Mouse (Mus musculus) CH12.LX (cell line): ENCODE results near the gene Naa10. TPM values are rescaled to one million over a fixed set of nuclear protein-coding genes. Genes with fewer than 3 reads are reported as not detected.

Source experiments
- DNase-seq: peaks from one replicate; pipeline ENCODE4 v3.0.0-alpha.2; 2013; ENCODE audit errors: extremely low read depth
- H3K27ac ChIP-seq: 2 replicates; pipeline ENCODE4 v1.5.1; 2012; ENCODE audit warnings: low read depth, mild to moderate bottlenecking, control low read depth, moderate library complexity; ENCODE audit not compliant: insufficient read depth
- H3K27me3 ChIP-seq: replicated peaks from 2 replicates; pipeline ENCODE3; 2012; ENCODE audit warnings: inconsistent platforms
- H3K36me3 ChIP-seq, 2 experiments: replicated peaks in 1 of 2; 2 replicates each; pipeline versions ENCODE3 to v1.6.1; 2012; ENCODE audit warnings: inconsistent platforms in 1 of 2, low read length in 1 of 2, mild to moderate bottlenecking in 1 of 2, mixed read lengths in 1 of 2, moderate library complexity in 1 of 2; ENCODE audit not compliant: control insufficient read depth in 1 of 2, insufficient read depth in 1 of 2
- H3K4me1 ChIP-seq, 2 experiments: 2 replicates each; pipeline ENCODE4 v1.6.1; 2012; ENCODE audit warnings: inconsistent platforms in 1 of 2, moderate library complexity in 1 of 2; ENCODE audit not compliant: insufficient read depth in 2 of 2, control insufficient read depth in 1 of 2
- H3K4me2 ChIP-seq: 2 replicates; pipeline ENCODE4 v1.6.1; 2012; ENCODE audit warnings: low read depth, mild to moderate bottlenecking, control low read depth; ENCODE audit not compliant: poor library complexity, insufficient read depth, severe bottlenecking
- H3K4me3 ChIP-seq, 3 experiments: fragments of 150-350 bp in 1 of 3; sonication (generic) in 1 of 3; replicated peaks in 1 of 3; 2 replicates each; pipeline versions ENCODE3 to v1.5.1; 2011 to 2012; ENCODE audit warnings: low read depth in 2 of 3, low read length in 2 of 3, mild to moderate bottlenecking in 2 of 3, moderate library complexity in 2 of 3, control low read depth in 1 of 3, improper control_type of control experiment in 1 of 3, inconsistent platforms in 1 of 3, mixed read lengths in 1 of 3; ENCODE audit not compliant: poor library complexity in 1 of 3
- H3K79me2 ChIP-seq: replicated peaks from 2 replicates; pipeline ENCODE4 v1.6.1; 2012; ENCODE audit warnings: mild to moderate bottlenecking, moderate library complexity; ENCODE audit not compliant: control insufficient read depth, poor library complexity, insufficient read depth, severe bottlenecking; ENCODE audit errors: extremely low read depth
- H3K9ac ChIP-seq: 2 replicates; pipeline ENCODE4 v1.6.1; 2012; ENCODE audit warnings: low read depth, mild to moderate bottlenecking, control low read depth, moderate library complexity; ENCODE audit not compliant: insufficient read depth
- H3K9me3 ChIP-seq: replicated peaks from 2 replicates; pipeline ENCODE3; 2012; ENCODE audit warnings: low read length, inconsistent platforms, mixed read lengths
- BHLHE40 ChIP-seq: IDR thresholded peaks from 2 replicates; pipeline ENCODE4 v1.6.1; 2011; ENCODE audit warnings: mild to moderate bottlenecking, low read depth, low read length, improper control_type of control experiment
- CHD1 ChIP-seq: IDR thresholded peaks from 2 replicates; pipeline ENCODE4 v1.6.1; 2012; ENCODE audit warnings: low read depth, low read length, improper control_type of control experiment, inconsistent platforms
- ETS1 ChIP-seq: conservative IDR thresholded peaks from 2 replicates; pipeline ENCODE4 v1.6.1; 2012; ENCODE audit warnings: low read depth, mild to moderate bottlenecking, inconsistent platforms, low read length, improper control_type of control experiment, moderate library complexity
- HCFC1 ChIP-seq: IDR thresholded peaks from 2 replicates; pipeline ENCODE4 v1.6.1; 2012; ENCODE audit warnings: low read depth, mild to moderate bottlenecking, inconsistent platforms, low read length, improper control_type of control experiment
- JUN ChIP-seq: IDR thresholded peaks from 2 replicates; pipeline ENCODE4 v1.6.1; 2011; ENCODE audit warnings: low read depth, mild to moderate bottlenecking, low read length, improper control_type of control experiment, moderate library complexity; ENCODE audit not compliant: insufficient read depth
- JUND ChIP-seq: conservative IDR thresholded peaks from 2 replicates; pipeline ENCODE4 v1.6.1; 2011; ENCODE audit warnings: low read depth, low read length, improper control_type of control experiment
- MAFK ChIP-seq: IDR thresholded peaks from 2 replicates; pipeline ENCODE4 v1.6.1; 2011; ENCODE audit warnings: low read length, improper control_type of control experiment; ENCODE audit not compliant: insufficient replicate concordance
- MAZ ChIP-seq: IDR thresholded peaks from 2 replicates; pipeline ENCODE4 v1.6.1; 2012; ENCODE audit warnings: low read depth, mild to moderate bottlenecking, inconsistent platforms, low read length, improper control_type of control experiment, moderate library complexity
- MEF2A ChIP-seq: IDR thresholded peaks from 2 replicates; pipeline ENCODE4 v1.6.1; 2014; ENCODE audit warnings: low read depth, mild to moderate bottlenecking, inconsistent platforms, low read length, improper control_type of control experiment, borderline replicate concordance
- NRF1 ChIP-seq: IDR thresholded peaks from 2 replicates; pipeline ENCODE4 v1.6.1; 2014; ENCODE audit warnings: low read depth, mild to moderate bottlenecking, inconsistent platforms, low read length, improper control_type of control experiment, moderate library complexity
- POLR2A ChIP-seq: IDR thresholded peaks from 2 replicates; pipeline ENCODE4 v1.6.1; 2011; ENCODE audit warnings: low read depth, mild to moderate bottlenecking, improper control_type of control experiment, low read length
- POLR2AphosphoS2 ChIP-seq: IDR thresholded peaks from 2 replicates; pipeline ENCODE4 v1.6.1; 2011; ENCODE audit warnings: low read depth, low read length, improper control_type of control experiment
- RCOR1 ChIP-seq: conservative IDR thresholded peaks from 2 replicates; pipeline ENCODE4 v1.6.1; 2012; ENCODE audit warnings: low read depth, mild to moderate bottlenecking, inconsistent platforms, low read length, improper control_type of control experiment
- SIN3A ChIP-seq: IDR thresholded peaks from 2 replicates; pipeline ENCODE4 v1.6.1; 2012; ENCODE audit warnings: low read length, improper control_type of control experiment, inconsistent platforms
- TBP ChIP-seq: conservative IDR thresholded peaks from 2 replicates; pipeline ENCODE4 v1.6.1; 2011; ENCODE audit warnings: low read depth, low read length, improper control_type of control experiment
- TCF12 ChIP-seq: IDR thresholded peaks from 2 replicates; pipeline ENCODE4 v1.6.1; 2014; ENCODE audit warnings: low read depth, mild to moderate bottlenecking, inconsistent platforms, low read length, improper control_type of control experiment
- UBTF ChIP-seq: IDR thresholded peaks from 2 replicates; pipeline ENCODE4 v1.6.1; 2012; ENCODE audit warnings: low read depth, mild to moderate bottlenecking, inconsistent platforms, low read length, improper control_type of control experiment, moderate library complexity
- USF1 ChIP-seq: IDR thresholded peaks from 2 replicates; pipeline ENCODE4 v1.6.1; 2014; ENCODE audit warnings: low read depth, mild to moderate bottlenecking, inconsistent platforms, low read length, improper control_type of control experiment
- USF2 ChIP-seq: conservative IDR thresholded peaks from 2 replicates; pipeline ENCODE4 v1.6.1; 2011; ENCODE audit warnings: low read depth, low read length, improper control_type of control experiment
- ZKSCAN1 ChIP-seq: IDR thresholded peaks from 2 replicates; pipeline ENCODE4 v1.6.1; 2012; ENCODE audit warnings: low read depth, inconsistent platforms, low read length, improper control_type of control experiment, borderline replicate concordance
- ZMIZ1 ChIP-seq: IDR thresholded peaks from 2 replicates; pipeline ENCODE4 v1.6.1; 2012; ENCODE audit warnings: low read depth, mild to moderate bottlenecking, inconsistent platforms, low read length, improper control_type of control experiment
- ZNF384 ChIP-seq: IDR thresholded peaks from 2 replicates; pipeline ENCODE4 v1.6.1; 2012; ENCODE audit warnings: low read depth, low read length, improper control_type of control experiment, inconsistent platforms
- dilution Hi-C: fragments of 300-500 bp; cut with MboI; formaldehyde crosslinking; loops from 2 replicates; pipeline ENCODE4 v1.14.3; 2020; ENCODE audit warnings: low sequenced_read_pairs; ENCODE audit not compliant: extremely low pct_unique_long_range_greater_than_20kb, extremely low pct_ligation_motif_present
- in situ Hi-C: fragments of 300-500 bp; cut with MboI; formaldehyde crosslinking; loops from 3 replicates; pipeline ENCODE4 v1.14.3; 2019; ENCODE audit warnings: low sequenced_read_pairs, low pct_ligation_motif_present, low pct_unique_long_range_greater_than_20kb, mixed read lengths
- polyA plus RNA-seq: library from polyadenylated mRNA; unstranded; fragments of >175 nt; gene quantifications from 2 replicates; pipeline ENCODE4 v1.2.1, GENCODE M21; 2012; ENCODE audit warnings: low read depth; ENCODE audit not compliant: insufficient read length
- total RNA-seq, 2 experiments: library from RNA; depleted of rRNA; stranded (reverse); fragments of 300-350 nt in 1 of 2; fragments of >200 nt in 1 of 2; gene quantifications; 2 replicates each; pipeline ENCODE4 v1.2.3; 2012 to 2014

The Naa10 gene
- total and polyA plus RNA-seq, 3 experiments: 144 to 166 (median 148) TPM

DNA sequence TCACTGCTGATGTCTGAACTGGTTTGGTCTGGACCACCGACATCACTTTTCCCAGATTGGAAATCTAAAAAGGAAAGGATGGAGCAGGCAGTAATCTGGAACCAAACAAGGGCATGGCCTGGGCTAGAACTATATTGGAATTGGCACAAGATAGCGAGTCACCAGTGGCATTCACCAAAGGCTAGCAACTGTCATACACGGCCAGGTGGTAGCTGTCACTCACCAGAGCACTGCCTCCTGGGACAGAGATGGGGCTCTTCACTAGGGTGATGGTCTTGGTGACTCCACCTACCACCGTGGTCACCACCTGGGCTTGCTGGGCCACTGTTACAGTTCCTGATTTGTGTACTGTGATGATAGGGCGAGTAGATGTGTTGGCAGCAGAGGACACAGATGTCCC, 30.9 kb upstream of the Naa10 start:
- no peak for DNase-seq
- no peak overlapping the region for H3K27ac ChIP-seq
- in situ Hi-C loops (no loop called here), dilution Hi-C loops (no loop called here)
- H3K79me2 ChIP-seq: peaks cover 3% of the 10 kb centered on the region
- peaks cover 12 to 19% of the 10 kb centered on the region in 2 experiments for H3K4me1 ChIP-seq
- no peak overlapping the region for H3K4me2 ChIP-seq
- H3K36me3 ChIP-seq: peaks cover 93 to 94% of the 10 kb centered on the region in 2 experiments
- H3K9me3 ChIP-seq: no peaks in the 10 kb centered on the region
- no peak overlapping the region for H3K4me3 ChIP-seq
- no peaks in the 10 kb centered on the region for H3K27me3 ChIP-seq
- TF ChIP-seq NRF1 (no peak), JUND (no peak), ZMIZ1 (no peak)
- no peak overlapping the region for H3K9ac ChIP-seq

DNA sequence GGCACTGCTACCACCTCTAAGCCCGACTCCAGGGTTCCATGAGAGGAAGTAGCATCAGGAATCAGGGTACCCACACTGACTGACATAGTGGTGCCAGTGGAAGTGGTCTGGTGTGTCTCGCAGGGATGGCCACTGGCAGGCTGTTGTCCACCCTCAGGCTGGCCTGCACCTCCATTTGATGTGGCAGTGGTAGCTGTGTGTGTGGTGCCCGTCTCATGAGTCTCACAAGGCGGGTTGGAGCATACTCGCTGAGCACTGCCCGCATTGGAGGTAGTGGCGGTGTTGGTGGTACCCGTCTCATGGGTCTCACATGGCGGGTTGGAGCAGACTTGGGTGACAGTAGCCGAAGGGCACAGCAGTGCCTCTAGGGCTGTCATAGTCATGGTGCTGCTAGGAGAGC, 27.6 kb upstream of the Naa10 start:
- dilution Hi-C loops (no loop called here), in situ Hi-C loops (no loop called here)
- Histone ChIP-seq H3K9me3 (no peaks in the 10 kb centered on the region), H3K27me3 (no peaks in the 10 kb centered on the region), H3K9ac (no peak overlapping the region), H3K36me3 (peaks cover 95 to 99% of the 10 kb centered on the region in 2 experiments), H3K79me2 (no peaks in the 10 kb centered on the region), H3K4me2 (no peak overlapping the region), H3K27ac (no peak overlapping the region; the same call in 1 of the 2 replicates)
- no peak for DNase-seq
- TF ChIP-seq SIN3A (no peak), ZMIZ1 (no peak), ZNF384 (no peak), ETS1 (no peak), TBP (no peak), HCFC1 (no peak), USF2 (no peak), RCOR1 (no peak), JUN (no peak), POLR2AphosphoS2 (no peak), MAFK (no peak), POLR2A (no peak), USF1 (no peak), BHLHE40 (no peak), MAZ (no peak), ZKSCAN1 (no peak), UBTF (no peak), MEF2A (no peak), CHD1 (no peak), TCF12 (no peak)
- TF ChIP-seq, all 38 proteins: peak for 0
- Histone ChIP-seq H3K4me1 (peaks cover 12 to 19% of the 10 kb centered on the region in 2 experiments), H3K4me3 (no peak overlapping the region)
